Mouse (Mus musculus): ENCODE data around the gene Ifi27l2a. TPM values are rescaled to one million over a fixed set of nuclear protein-coding genes. Genes with fewer than 3 reads are reported as not detected.
A peak's percentile ranks its signal among the peaks of the same experiment; 100 is the strongest.
"Not testable (repeated sequence)": the region's sequence is repeated elsewhere in the genome, so short reads cannot be mapped to it uniquely, and the experiment has no call there.

Gene Ifi27l2a
- polyA plus RNA-seq (2014; fragmentation: Nextera tagmentation; extraction: Ambion mirVana): 16.2 and 23.0 TPM in 2 replicates

- H3K9me3 ChIP-seq (ENCODE audit: control insufficient read depth, low read length): no peaks in the 10 kb centered on the region
- no peak within 1 kb of the TSS for H3K4me3 ChIP-seq (ENCODE audit: low read depth, low read length)
- DNase-seq (ENCODE audit: low spot score) (peak; percentile 7), ATAC-seq (ENCODE audit: low read depth) (no peak)
- H3K27me3 ChIP-seq (replicated peaks; ENCODE audit: control insufficient read depth, insufficient read depth, low read length): no peaks in the 10 kb centered on the region
- no peaks in the 10 kb centered on the region for H3K4me1 ChIP-seq (ENCODE audit: control insufficient read depth, insufficient read depth, low read length)
- no peak within 1 kb of the TSS for H3K4me2 ChIP-seq (ENCODE audit: low read depth, low read length)
- H3K36me3 ChIP-seq (ENCODE audit: control insufficient read depth, insufficient read depth, low read length): no peaks in the 10 kb centered on the region
- no peak within 1 kb of the TSS for H3K27ac ChIP-seq (replicated peaks; ENCODE audit: low read depth, low read length)
- 45% methylated on average over 3 of the region's 3 CpGs for WGBS
- no peak within 1 kb of the TSS for H3K9ac ChIP-seq (ENCODE audit: low read depth, low read length)
Observed at GRCm38 (mm10) chr12:103443524-103443923, at the start of gene Ifi27l2a. TSS of gene Ifi27l2a (minus strand) at chr12:103443680.

GRCm38 (mm10) chr12:103492767-103493166, 49.3 kb upstream of the Ifi27l2a start:
- Histone ChIP-seq H3K9me3 (ENCODE audit: control insufficient read depth, low read length) (no peaks in the 10 kb centered on the region), H3K27ac (replicated peaks; ENCODE audit: low read depth, low read length) (no peak overlapping the region), H3K27me3 (replicated peaks; ENCODE audit: control insufficient read depth, insufficient read depth, low read length) (no peaks in the 10 kb centered on the region), H3K9ac (ENCODE audit: low read depth, low read length) (no peak overlapping the region), H3K36me3 (ENCODE audit: control insufficient read depth, insufficient read depth, low read length) (no peaks in the 10 kb centered on the region), H3K4me1 (ENCODE audit: control insufficient read depth, insufficient read depth, low read length) (no peaks in the 10 kb centered on the region), H3K4me2 (ENCODE audit: low read depth, low read length) (no peak overlapping the region), H3K4me3 (ENCODE audit: low read depth, low read length) (no peak overlapping the region)
- 36% methylated on average over 5 of the region's 5 CpGs for WGBS
- DNase-seq (ENCODE audit: low spot score): peak; percentile 78
- no peak; the same call in 1 of the 2 replicates for ATAC-seq (ENCODE audit: low read depth)

- Histone ChIP-seq H3K9me3 (ENCODE audit: control insufficient read depth, low read length) (no peaks in the 10 kb centered on the region), H3K4me1 (ENCODE audit: control insufficient read depth, insufficient read depth, low read length) (no peaks in the 10 kb centered on the region), H3K27me3 (replicated peaks; ENCODE audit: control insufficient read depth, insufficient read depth, low read length) (no peaks in the 10 kb centered on the region), H3K4me2 (ENCODE audit: low read depth, low read length) (no peak overlapping the region), H3K27ac (replicated peaks; ENCODE audit: low read depth, low read length) (no peak overlapping the region), H3K36me3 (ENCODE audit: control insufficient read depth, insufficient read depth, low read length) (no peaks in the 10 kb centered on the region), H3K9ac (ENCODE audit: low read depth, low read length) (no peak overlapping the region), H3K4me3 (ENCODE audit: low read depth, low read length) (no peak overlapping the region)
- peak; percentile 5 for DNase-seq (ENCODE audit: low spot score)
- ATAC-seq (ENCODE audit: low read depth): no peak
- WGBS: 60% methylated on average over 3 of the region's 3 CpGs
Observed at GRCm38 (mm10) chr12:103491091-103491730, 47.7 kb upstream of the Ifi27l2a start.

GRCm38 (mm10) chr12:103487750-103488149, 44.3 kb upstream of the Ifi27l2a start:
- Histone ChIP-seq H3K4me1 (ENCODE audit: control insufficient read depth, insufficient read depth, low read length) (no peaks in the 10 kb centered on the region), H3K4me2 (ENCODE audit: low read depth, low read length) (no peak overlapping the region), H3K9me3 (ENCODE audit: control insufficient read depth, low read length) (no peaks in the 10 kb centered on the region), H3K27me3 (replicated peaks; ENCODE audit: control insufficient read depth, insufficient read depth, low read length) (no peaks in the 10 kb centered on the region), H3K36me3 (ENCODE audit: control insufficient read depth, insufficient read depth, low read length) (no peaks in the 10 kb centered on the region), H3K4me3 (ENCODE audit: low read depth, low read length) (no peak overlapping the region), H3K27ac (replicated peaks; ENCODE audit: low read depth, low read length) (no peak overlapping the region), H3K9ac (ENCODE audit: low read depth, low read length) (no peak overlapping the region)
- ATAC-seq (ENCODE audit: low read depth): no peak
- WGBS: 63% methylated on average over 2 of the region's 2 CpGs
- DNase-seq (ENCODE audit: low spot score): no peak

- Histone ChIP-seq H3K27ac (replicated peaks; ENCODE audit: low read depth, low read length) (no peak overlapping the region), H3K4me2 (ENCODE audit: low read depth, low read length) (no peak overlapping the region), H3K9ac (ENCODE audit: low read depth, low read length) (no peak overlapping the region), H3K27me3 (replicated peaks; ENCODE audit: control insufficient read depth, insufficient read depth, low read length) (no peaks in the 10 kb centered on the region), H3K36me3 (ENCODE audit: control insufficient read depth, insufficient read depth, low read length) (no peaks in the 10 kb centered on the region), H3K4me3 (ENCODE audit: low read depth, low read length) (no peak overlapping the region), H3K4me1 (ENCODE audit: control insufficient read depth, insufficient read depth, low read length) (no peaks in the 10 kb centered on the region), H3K9me3 (ENCODE audit: control insufficient read depth, low read length) (no peaks in the 10 kb centered on the region)
- ATAC-seq (ENCODE audit: low read depth) (no peak), DNase-seq (ENCODE audit: low spot score) (peak; percentile 5)
- 53% methylated on average over 4 of the region's 4 CpGs for WGBS
Observed at GRCm38 (mm10) chr12:103487276-103487675, 43.8 kb upstream of the Ifi27l2a start.

GRCm38 (mm10) chr12:103486726-103487125, 43.2 kb upstream of the Ifi27l2a start:
- Histone ChIP-seq H3K27me3 (replicated peaks; ENCODE audit: control insufficient read depth, insufficient read depth, low read length) (no peaks in the 10 kb centered on the region), H3K4me1 (ENCODE audit: control insufficient read depth, insufficient read depth, low read length) (no peaks in the 10 kb centered on the region), H3K9me3 (ENCODE audit: control insufficient read depth, low read length) (no peaks in the 10 kb centered on the region), H3K4me3 (ENCODE audit: low read depth, low read length) (no peak overlapping the region), H3K4me2 (ENCODE audit: low read depth, low read length) (no peak overlapping the region), H3K36me3 (ENCODE audit: control insufficient read depth, insufficient read depth, low read length) (no peaks in the 10 kb centered on the region), H3K9ac (ENCODE audit: low read depth, low read length) (no peak overlapping the region), H3K27ac (replicated peaks; ENCODE audit: low read depth, low read length) (no peak overlapping the region)
- WGBS: 79% methylated on average over 1 of the region's 1 CpGs
- DNase-seq (ENCODE audit: low spot score) (no peak), ATAC-seq (ENCODE audit: low read depth) (no peak)

- H3K9ac ChIP-seq (ENCODE audit: low read depth, low read length); H3K36me3 ChIP-seq (ENCODE audit: control insufficient read depth, insufficient read depth, low read length); H3K4me3 ChIP-seq (ENCODE audit: low read depth, low read length); H3K9me3 ChIP-seq (ENCODE audit: control insufficient read depth, low read length); DNase-seq (ENCODE audit: low spot score); ATAC-seq (ENCODE audit: low read depth); H3K27ac ChIP-seq (replicated peaks; ENCODE audit: low read depth, low read length); H3K27me3 ChIP-seq (replicated peaks; ENCODE audit: control insufficient read depth, insufficient read depth, low read length); H3K4me1 ChIP-seq (ENCODE audit: control insufficient read depth, insufficient read depth, low read length); H3K4me2 ChIP-seq (ENCODE audit: low read depth, low read length): not testable (repeated sequence)
- WGBS: 59% methylated on average over 9 of the region's 9 CpGs
Observed at GRCm38 (mm10) chr12:103484200-103484972, 40.9 kb upstream of the Ifi27l2a start.

- 79% methylated on average over 2 of the region's 2 CpGs for WGBS
- Histone ChIP-seq H3K27ac (replicated peaks; ENCODE audit: low read depth, low read length) (no peak overlapping the region), H3K4me3 (ENCODE audit: low read depth, low read length) (no peak overlapping the region), H3K4me2 (ENCODE audit: low read depth, low read length) (no peak overlapping the region), H3K9me3 (ENCODE audit: control insufficient read depth, low read length) (no peaks in the 10 kb centered on the region), H3K9ac (ENCODE audit: low read depth, low read length) (no peak overlapping the region), H3K27me3 (replicated peaks; ENCODE audit: control insufficient read depth, insufficient read depth, low read length) (no peaks in the 10 kb centered on the region), H3K4me1 (ENCODE audit: control insufficient read depth, insufficient read depth, low read length) (no peaks in the 10 kb centered on the region), H3K36me3 (ENCODE audit: control insufficient read depth, insufficient read depth, low read length) (no peaks in the 10 kb centered on the region)
- DNase-seq (ENCODE audit: low spot score) (no peak), ATAC-seq (ENCODE audit: low read depth) (no peak)
Observed at GRCm38 (mm10) chr12:103482781-103483180, 39.3 kb upstream of the Ifi27l2a start.

Measured in embryonic facial prominence, embryonic 14.5 days (tissue).